Mouse (Mus musculus) lung, postnatal 14 days (tissue): ENCODE data around the gene Gm11562.
"Not testable (repeated sequence)": the region's sequence is repeated elsewhere in the genome, so short reads cannot be mapped to it uniquely, and the experiment has no call there.

Experiments used
- DNase-seq: peaks from one replicate; pipeline ENCODE4 v3.0.0; 2021

Gm11562 gene

GRCm38 (mm10) chr11:99620335-99620734 lies at the start of gene Gm11562:
Gene Gm11562, minus strand, starts transcription at chr11:99620435.
- no peak for DNase-seq

GRCm38 (mm10) chr11:99665860-99666259 lies 45.6 kb upstream of the Gm11562 start, which contains the start of gene Krtap4-6:
Gene Krtap4-6, minus strand, starts transcription at chr11:99665960.
- DNase-seq = no peak

GRCm38 (mm10) chr11:99662802-99663201 lies 42.6 kb upstream of the Gm11562 start:
- no peak for DNase-seq

GRCm38 (mm10) chr11:99659256-99659655 lies 39.0 kb upstream of the Gm11562 start:
- DNase-seq = no peak

DNA sequence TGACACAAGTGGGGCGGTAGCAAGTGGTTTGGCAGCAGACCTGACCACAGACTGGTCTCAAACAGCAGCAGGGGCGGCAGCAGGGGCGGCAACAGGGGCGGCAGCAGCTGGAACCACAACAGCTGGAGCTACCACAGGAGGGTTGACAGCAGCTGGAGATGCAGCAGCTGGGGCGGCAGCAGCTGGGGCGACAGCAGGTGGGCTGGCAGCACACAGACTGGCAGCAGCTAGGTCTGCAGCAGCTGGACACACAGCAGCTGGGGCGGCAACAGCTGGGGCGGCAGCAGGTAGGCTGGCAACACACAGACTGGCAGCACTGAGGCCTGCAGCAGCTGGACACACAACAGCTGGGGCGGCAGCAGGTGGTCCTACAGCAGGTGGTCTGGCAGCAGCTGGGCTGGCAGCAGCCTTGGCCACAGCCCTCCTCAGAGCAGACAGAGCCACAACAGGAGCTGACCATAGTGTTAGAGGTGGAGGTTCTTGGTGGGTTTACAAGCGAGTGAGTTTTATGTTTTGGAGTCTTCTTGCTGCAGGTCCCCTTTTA lies 38.3 kb upstream of the Gm11562 start, which contains the start of gene Gm11563:
TSS of gene Gm11563 (minus strand) at position 494 of the 544 bp plus-strand sequence.
- DNase-seq = not testable (repeated sequence)

DNA sequence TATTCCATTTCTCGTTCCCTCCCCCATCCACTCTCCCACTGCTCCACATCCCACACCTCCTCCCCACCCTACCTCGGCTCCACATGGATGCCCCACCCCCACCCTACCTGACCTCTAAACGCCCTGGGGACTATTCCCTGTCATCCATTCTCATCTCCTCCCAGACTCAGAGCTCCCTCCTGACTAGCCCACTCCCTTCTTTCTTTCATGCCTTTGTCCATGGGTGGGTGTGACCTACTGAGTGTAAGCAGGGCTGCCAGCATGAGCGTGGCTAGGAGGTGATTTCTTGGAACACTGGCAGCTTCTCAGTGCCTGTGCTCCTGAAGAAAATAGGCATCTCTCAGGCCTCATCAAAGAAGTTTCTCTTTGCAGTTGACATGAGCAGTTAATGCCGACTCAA lies 36.8 kb upstream of the Gm11562 start:
- no peak for DNase-seq

DNA sequence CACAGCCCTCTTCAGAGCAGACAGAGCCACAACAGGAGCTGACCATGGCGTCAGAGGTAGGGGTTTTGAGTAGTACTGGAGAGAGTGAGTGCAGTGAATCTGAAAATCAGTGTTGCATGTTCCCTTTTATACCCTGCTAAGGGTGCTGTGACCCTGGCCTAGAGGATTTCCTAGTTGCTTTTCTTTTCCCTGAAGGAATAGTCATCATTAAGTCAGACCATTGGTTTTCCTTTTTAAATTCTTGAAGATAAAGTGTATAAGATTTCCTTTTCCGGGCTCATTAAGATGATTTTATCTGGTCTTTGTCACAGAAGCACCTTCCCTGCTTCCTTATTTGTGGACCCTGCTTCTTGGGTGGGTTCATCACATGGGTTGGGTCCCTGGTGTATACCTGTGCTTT lies 29.9 kb upstream of the Gm11562 start, which contains the start of gene Gm11555:
TSS of gene Gm11555 (minus strand) at position 101 of the 400 bp plus-strand sequence.
- DNase-seq = no peak

DNA sequence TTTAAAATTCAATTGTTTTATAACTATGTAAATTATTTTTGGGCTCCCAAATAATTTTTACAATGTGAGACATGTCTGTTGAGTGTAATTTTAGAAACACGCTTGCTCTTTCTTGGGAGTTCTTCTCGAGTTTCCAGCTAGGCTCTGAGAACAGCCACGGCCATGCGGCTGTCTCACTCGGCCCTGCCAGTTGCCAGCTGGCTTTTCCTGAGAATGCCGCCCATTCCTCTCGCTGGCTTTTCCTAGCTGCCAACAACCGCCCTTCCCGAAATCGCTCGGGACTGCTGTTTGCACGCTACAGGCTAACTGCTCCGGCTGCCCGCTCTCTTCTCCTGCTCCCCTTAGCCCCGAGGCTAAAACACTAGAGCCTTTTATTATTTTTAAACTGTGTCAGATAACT lies 26.2 kb upstream of the Gm11562 start:
- DNase-seq = no peak

- no peak for DNase-seq
These were observed 24.1 kb upstream of the Gm11562 start for GRCm38 (mm10) chr11:99644351-99644750.

GRCm38 (mm10) chr11:99643635-99644139 lies 23.5 kb upstream of the Gm11562 start, which contains the start of gene Krtap4-7:
Gene Krtap4-7, minus strand, starts transcription at chr11:99644089.
- DNase-seq = not testable (repeated sequence)

DNA sequence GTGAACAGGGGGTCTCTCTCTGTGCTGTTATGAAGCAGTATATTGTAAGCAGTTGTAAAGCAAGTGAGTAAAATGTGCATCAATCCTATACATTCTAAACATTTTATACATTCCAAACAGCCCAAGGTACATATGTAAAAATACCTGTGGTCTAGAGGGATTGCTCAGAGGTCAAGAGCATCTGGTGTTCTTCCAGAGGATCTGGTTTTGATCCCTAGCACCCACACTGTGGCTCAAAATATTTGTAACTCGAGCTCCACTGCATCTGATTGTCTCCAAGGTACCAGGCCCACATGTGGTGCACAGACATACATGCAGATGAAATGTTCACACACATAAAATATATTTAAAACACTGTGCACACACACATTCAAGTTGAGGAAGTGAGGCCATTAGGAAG lies 20.7 kb upstream of the Gm11562 start:
- DNase-seq = no peak

GRCm38 (mm10) chr11:99637086-99637485 lies 16.9 kb upstream of the Gm11562 start:
- DNase-seq = no peak

- no peak for DNase-seq
These were observed 14.5 kb upstream of the Gm11562 start, which contains the start of gene Krtap4-2 for GRCm38 (mm10) chr11:99634653-99635134. Gene Krtap4-2, minus strand, starts transcription at chr11:99635084.

- no peak for DNase-seq
These were observed 13.1 kb upstream of the Gm11562 start for GRCm38 (mm10) chr11:99633293-99633692.

DNA sequence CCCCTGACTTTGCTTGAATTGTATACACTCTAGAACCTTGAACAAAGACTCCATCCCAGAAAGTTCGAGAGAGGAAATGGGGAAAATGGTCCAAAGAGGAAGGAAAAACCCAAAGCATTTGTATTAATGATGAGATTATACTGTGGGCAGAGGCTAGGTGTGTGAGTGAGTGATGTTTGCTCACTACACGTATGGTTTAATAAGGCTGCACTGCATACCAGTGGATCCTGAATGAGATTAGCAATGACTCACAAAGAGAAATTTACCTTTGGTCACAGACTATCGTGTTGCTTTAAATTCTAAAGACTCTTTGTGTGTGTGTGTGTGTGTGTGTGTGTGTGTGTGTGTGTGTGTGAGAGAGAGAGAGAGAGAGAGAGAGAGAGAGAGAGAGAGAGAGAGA lies 10.7 kb upstream of the Gm11562 start:
- no peak for DNase-seq

DNA sequence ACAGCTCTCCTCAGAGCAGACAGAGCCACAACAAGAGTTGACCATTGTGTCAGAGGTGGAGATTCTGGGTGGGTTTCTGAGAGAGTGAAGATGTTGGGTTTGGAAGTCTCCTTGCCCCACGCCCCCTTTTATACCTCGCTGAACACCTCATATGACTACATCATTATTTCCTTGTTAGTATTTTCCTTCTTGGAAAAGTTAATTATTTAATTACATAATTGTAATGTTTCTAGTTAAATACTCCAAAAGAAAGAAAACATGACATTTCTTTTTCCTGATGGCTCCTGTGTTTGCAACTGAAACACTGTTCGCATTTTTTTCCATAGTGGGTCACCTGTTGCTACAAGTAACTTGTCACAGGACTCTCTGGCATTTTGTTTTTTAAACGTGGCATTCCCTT lies 7.9 kb upstream of the Gm11562 start, which contains the start of gene Krtap4-1:
TSS of gene Krtap4-1 (minus strand) at position 101 of the 400 bp plus-strand sequence.
- no peak for DNase-seq

- DNase-seq = no peak
These were observed 5.4 kb downstream of the Gm11562 start, which contains the start of gene Krtap2-4 for GRCm38 (mm10) chr11:99614796-99615363. Gene Krtap2-4, minus strand, starts transcription at chr11:99614846.

GRCm38 (mm10) chr11:99610089-99610488 lies 10.1 kb downstream of the Gm11562 start, which contains the start of gene Gm11937:
Gene Gm11937, minus strand, starts transcription at chr11:99610189.
- not testable (repeated sequence) for DNase-seq

GRCm38 (mm10) chr11:99609126-99609525 lies 11.1 kb downstream of the Gm11562 start:
- DNase-seq = no peak

- DNase-seq = not testable (repeated sequence)
These were observed 17.0 kb downstream of the Gm11562 start, which contains the start of gene Gm11938 for GRCm38 (mm10) chr11:99603208-99603607. Gene Gm11938, minus strand, starts transcription at chr11:99603308.

GRCm38 (mm10) chr11:99597742-99598141 lies 22.5 kb downstream of the Gm11562 start, which contains the start of gene Krtap9-3:
Gene Krtap9-3, minus strand, starts transcription at chr11:99598105.
- not testable (repeated sequence) for DNase-seq

DNA sequence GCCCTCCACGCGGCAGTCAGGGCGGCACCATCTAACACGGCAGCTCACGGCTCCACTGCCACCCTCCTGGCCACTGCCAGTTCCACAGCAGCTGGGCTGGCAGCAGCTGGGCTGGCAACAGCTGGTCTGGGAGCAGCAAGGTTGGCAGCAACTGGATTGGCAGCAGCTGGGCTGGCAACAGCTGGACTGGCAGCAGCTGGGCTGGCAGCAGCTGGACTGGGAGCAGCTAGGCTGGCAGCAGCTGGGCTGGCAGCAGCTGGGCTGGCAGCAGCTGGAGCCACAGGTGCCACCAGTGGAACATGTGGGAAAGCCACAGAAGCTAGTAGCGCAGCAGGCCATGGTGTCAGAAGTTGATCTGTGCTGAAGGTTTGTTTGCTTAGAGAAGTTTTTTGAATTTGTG lies 29.3 kb downstream of the Gm11562 start, which contains the start of gene Krtap1-3:
TSS of gene Krtap1-3 (minus strand) at position 359 of the 400 bp plus-strand sequence.
- DNase-seq = no peak

GRCm38 (mm10) chr11:99585096-99585495 lies 35.1 kb downstream of the Gm11562 start:
- no peak for DNase-seq
